Mouse (Mus musculus): ENCODE measurements around the gene Pcp4l1. TPM values are rescaled to one million over a fixed set of nuclear protein-coding genes. Genes with fewer than 3 reads are reported as not detected.

The Pcp4l1 gene
- total and polyA plus RNA-seq, 3 experiments = not detected

GRCm38 (mm10) chr1:171171138-171171537 is 24.9 kb downstream of the Pcp4l1 start:
- H3K79me2 ChIP-seq (ENCODE audit: control insufficient read depth, insufficient read depth, low read length, poor library complexity) = no peaks in the 10 kb centered on the region
- H3K27ac ChIP-seq (ENCODE audit: control insufficient read depth, low read depth, low read length) = no peak overlapping the region
- TF ChIP-seq E2F4 (IDR thresholded peaks at IDR 0.05; ENCODE audit: borderline replicate concordance, low read depth, low read length) (no peak), ZNF384 (IDR thresholded peaks at IDR 0.05; ENCODE audit: low read depth, low read length) (no peak), POLR2AphosphoS2 (IDR thresholded peaks at IDR 0.05; ENCODE audit: low read length) (no peak), EP300 (IDR thresholded peaks at IDR 0.05; ENCODE audit: low read depth in 1 of 2, low read length in 2 of 2) (no peak), CHD1 (IDR thresholded peaks at IDR 0.05; ENCODE audit: low read depth, low read length) (no peak), NELFE (IDR thresholded peaks at IDR 0.05; ENCODE audit: low read depth, low read length) (no peak), KAT2A (conservative IDR thresholded peaks at IDR 0.05; ENCODE audit: low read depth, low read length) (no peak), UBTF (IDR thresholded peaks at IDR 0.05; ENCODE audit: borderline replicate concordance, insufficient read depth, low read depth, low read length) (no peak), MXI1 (IDR thresholded peaks at IDR 0.05; ENCODE audit: low read depth, low read length) (no peak), MAX (IDR thresholded peaks at IDR 0.05; ENCODE audit: low read length) (no peak), ELF1 (IDR thresholded peaks at IDR 0.05; ENCODE audit: low read depth, low read length) (no peak), CHD2 (IDR thresholded peaks at IDR 0.05; ENCODE audit: low read length) (no peak), BHLHE40 (IDR thresholded peaks at IDR 0.05; ENCODE audit: borderline replicate concordance, low read depth, low read length) (no peak), GATA1 (IDR thresholded peaks at IDR 0.05; ENCODE audit: low read depth, low read length) (no peak), RAD21 (IDR thresholded peaks at IDR 0.05; ENCODE audit: low read depth, low read length) (no peak), TAL1 (IDR thresholded peaks at IDR 0.05; ENCODE audit: low read length) (no peak), NRF1 (IDR thresholded peaks at IDR 0.05; ENCODE audit: insufficient read depth, low read depth, low read length, poor library complexity, severe bottlenecking) (no peak)
- H3K9me3 ChIP-seq (replicated peaks; ENCODE audit: insufficient read depth, low read length) = no peaks in the 10 kb centered on the region
- peaks cover 5 to 9% of the 10 kb centered on the region in 2 experiments; a peak in 3 of 4 replicates for H3K27me3 ChIP-seq (ENCODE audit: control insufficient read depth in 1 of 2, insufficient read depth in 2 of 2, low read length in 2 of 2)
- H3K4me3 ChIP-seq (ENCODE audit: control insufficient read depth in 1 of 2, insufficient read depth in 1 of 2, low read depth in 2 of 2, low read length in 2 of 2) = no peak overlapping the region
- H3K36me3 ChIP-seq (ENCODE audit: control insufficient read depth in 1 of 2, insufficient read depth in 2 of 2, low read length in 2 of 2) = peaks cover 0 to 4% of the 10 kb centered on the region in 2 experiments; a peak in 1 of 4 replicates
- H3K9ac ChIP-seq (ENCODE audit: control insufficient read depth, low read depth, low read length, poor library complexity, severe bottlenecking) = no peak overlapping the region
- peak; percentile 28 for DNase-seq (ENCODE audit: low read depth, low spot score)
- peaks cover 0 to 2% of the 10 kb centered on the region in 2 experiments; a peak in 2 of 4 replicates for H3K4me1 ChIP-seq (ENCODE audit: control insufficient read depth in 1 of 2, insufficient read depth in 2 of 2, low read length in 2 of 2)

GRCm38 (mm10) chr1:171169913-171170312 is 26.2 kb downstream of the Pcp4l1 start:
- TF ChIP-seq MAFK (IDR thresholded peaks at IDR 0.05; ENCODE audit: borderline replicate concordance, low read depth, low read length) (no peak), GATA1 (IDR thresholded peaks at IDR 0.05; ENCODE audit: low read depth, low read length) (no peak), MYC (IDR thresholded peaks at IDR 0.05; ENCODE audit: low read depth, low read length) (no peak), SIN3A (IDR thresholded peaks at IDR 0.05; ENCODE audit: low read length) (no peak), SMC3 (IDR thresholded peaks at IDR 0.05; ENCODE audit: low read depth, low read length) (no peak), MAZ (IDR thresholded peaks at IDR 0.05; ENCODE audit: low read depth, low read length) (no peak), NELFE (IDR thresholded peaks at IDR 0.05; ENCODE audit: low read depth, low read length) (no peak)

More at GRCm38 (mm10) chr1:171169913-171170312, 26.2 kb downstream of the Pcp4l1 start:
- no peak overlapping the region for H3K4me3 ChIP-seq (ENCODE audit: control insufficient read depth in 1 of 2, insufficient read depth in 1 of 2, low read depth in 2 of 2, low read length in 2 of 2)
- H3K79me2 ChIP-seq (ENCODE audit: control insufficient read depth, insufficient read depth, low read length, poor library complexity) = no peaks in the 10 kb centered on the region
- H3K9me3 ChIP-seq (replicated peaks; ENCODE audit: insufficient read depth, low read length) = no peaks in the 10 kb centered on the region
- H3K9ac ChIP-seq (ENCODE audit: control insufficient read depth, low read depth, low read length, poor library complexity, severe bottlenecking) = no peak overlapping the region
- H3K4me1 ChIP-seq (ENCODE audit: control insufficient read depth in 1 of 2, insufficient read depth in 2 of 2, low read length in 2 of 2) = peaks cover 0 to 2% of the 10 kb centered on the region in 2 experiments; a peak in 2 of 4 replicates
- H3K36me3 ChIP-seq (ENCODE audit: control insufficient read depth in 1 of 2, insufficient read depth in 2 of 2, low read length in 2 of 2) = peaks cover 0 to 4% of the 10 kb centered on the region in 2 experiments; a peak in 1 of 4 replicates
- no peak for DNase-seq (ENCODE audit: low read depth, low spot score)
- H3K27me3 ChIP-seq (ENCODE audit: control insufficient read depth in 1 of 2, insufficient read depth in 2 of 2, low read length in 2 of 2) = peaks cover 0 to 1% of the 10 kb centered on the region in 2 experiments; a peak in 3 of 4 replicates
- H3K27ac ChIP-seq (ENCODE audit: control insufficient read depth, low read depth, low read length) = no peak overlapping the region

All from MEL (cell line).